Mouse (Mus musculus): Measurements from ENCODE around the gene Gm14137. TPM values are rescaled to one million over a fixed set of nuclear protein-coding genes. Genes with fewer than 3 reads are reported as not detected.

The Gm14137 gene
- total RNA-seq, 2 experiments from 2014 or later = not detected

GRCm38 (mm10) chr2:119208344-119209175 is 34.3 kb downstream of the Gm14137 start, which contains the start of the genes Zfyve19 and Dnajc17:
Zfyve19 (plus strand) TSS chr2:119208617.
Dnajc17 (minus strand) TSS chr2:119208795.
- DNase-seq = peak; percentile 91 to 95
- intact Hi-C loops (cut with DNase I) = loop anchor here (10.0 kb wide), 1 partner anchor 1566 kb away; no protein-coding TSS in a partner anchor

DNA sequence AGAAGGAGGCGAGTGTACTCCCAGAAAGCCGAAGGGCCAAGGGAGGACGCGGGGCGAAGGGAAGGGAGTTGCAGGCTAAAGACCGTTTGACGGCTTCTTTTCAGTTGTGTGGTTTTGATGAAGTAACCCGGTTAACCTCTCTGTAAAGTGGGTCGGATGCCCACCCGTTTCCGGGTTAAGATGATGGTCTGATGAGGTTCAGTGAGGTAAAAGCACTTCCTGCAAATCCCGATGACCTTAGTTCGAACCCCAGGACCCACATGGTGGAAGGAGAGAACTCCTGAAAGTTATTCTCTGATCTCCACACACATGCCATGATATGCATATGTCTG is 34.8 kb downstream of the Gm14137 start:
- intact Hi-C loops (cut with DNase I) = loop anchor here (10.0 kb wide), 1 partner anchor 1566 kb away; no protein-coding TSS in a partner anchor
- no peak for DNase-seq

Other genes with a start within 250 kb of the Gm14137 start
- 1 to 10 TPM; 2.6 to 2.9 TPM for gene Chst14, start 248.0 kb upstream of the Gm14137 start, total RNA-seq (2021)
- 1 to 10 TPM; 3.3 to 4.6 TPM for gene Ccdc32, start 145.1 kb upstream of the Gm14137 start, total RNA-seq (2021)
- 1 to 10 TPM; 2.7 to 2.8 TPM for gene Rpusd2, start 139.7 kb upstream of the Gm14137 start, total RNA-seq (2021)
- gene Knl1, start 127.4 kb upstream of the Gm14137 start, total RNA-seq (2021) = under 1 TPM; 0.44 to 0.79 TPM
- under 1 TPM; 0.81 to 0.92 TPM for gene Rad51, start 61.7 kb upstream of the Gm14137 start, total RNA-seq (2021)
- gene Rmdn3, start 17.5 kb upstream of the Gm14137 start, total RNA-seq (2021) = 1 to 10 TPM; 4.7 to 4.8 TPM
- gene Gchfr, start 6.7 kb upstream of the Gm14137 start, total RNA-seq (2021) = not detected
- gene Zfyve19, start 34.1 kb downstream of the Gm14137 start, total RNA-seq (2021) = 10 to 100 TPM; 10.9 to 15.1 TPM
- gene Dnajc17, start 34.3 kb downstream of the Gm14137 start, total RNA-seq (2021) = 1 to 10 TPM; 7.7 to 7.8 TPM
- gene Ppp1r14d, start 55.4 kb downstream of the Gm14137 start, total RNA-seq (2021) = not detected
- under 1 TPM in 1 of 2 experiments, not detected in 1; 0.20 TPM for gene Spint1, start 62.9 kb downstream of the Gm14137 start, total RNA-seq (2021)
- gene Rhov, start 96.8 kb downstream of the Gm14137 start, total RNA-seq (2021) = not detected
- gene Vps18, start 114.2 kb downstream of the Gm14137 start, total RNA-seq (2021) = 1 to 10 TPM; 9.0 to 9.2 TPM
- gene Dll4, start 151.3 kb downstream of the Gm14137 start, total RNA-seq (2021) = 1 to 10 TPM; 5.1 to 5.5 TPM
- 10 to 100 TPM; 40.1 to 82.4 TPM for gene Chac1, start 176.7 kb downstream of the Gm14137 start, total RNA-seq (2021)